Mouse (Mus musculus): ENCODE results near the gene A3galt2.

- TF ChIP-seq CTCF (conservative IDR thresholded peaks at IDR 0.05; ENCODE audit: low read length) (peak; percentile 89), NANOG (IDR thresholded peaks at IDR 0.05; ENCODE audit: borderline replicate concordance, low read length) (no peak)
Observed at GRCm38 (mm10) chr4:128711455-128712135, 43.6 kb upstream of the A3galt2 start.
